Mouse (Mus musculus) myocyte (in vitro differentiated cells): ENCODE measurements around the gene Eml1.

ENCODE experiments used
- CEBPB ChIP-seq: IDR thresholded peaks from 2 replicates; pipeline ENCODE4 v1.6.1; 2011; ENCODE audit warnings: mild to moderate bottlenecking, moderate library complexity; ENCODE audit not compliant: poor library complexity, insufficient read depth, severe bottlenecking
- MYOG ChIP-seq, 3 experiments: IDR thresholded peaks; one replicate each; pipeline ENCODE4 v1.6.1; 2011; ENCODE audit warnings: control low read depth in 2 of 3, low read depth in 2 of 3, mild to moderate bottlenecking in 2 of 3; ENCODE audit not compliant: insufficient read length in 2 of 3, control insufficient read depth in 1 of 3, insufficient read depth in 1 of 3
- POLR2A ChIP-seq: IDR thresholded peaks from one replicate; pipeline ENCODE4 v1.6.1; 2011; ENCODE audit warnings: low read depth, mild to moderate bottlenecking, control low read depth, moderate library complexity; ENCODE audit not compliant: insufficient read length
- POLR2AphosphoS2 ChIP-seq: IDR thresholded peaks from one replicate; pipeline ENCODE4 v1.6.1; 2011; ENCODE audit warnings: low read depth, control low read depth; ENCODE audit not compliant: insufficient read length

DNA sequence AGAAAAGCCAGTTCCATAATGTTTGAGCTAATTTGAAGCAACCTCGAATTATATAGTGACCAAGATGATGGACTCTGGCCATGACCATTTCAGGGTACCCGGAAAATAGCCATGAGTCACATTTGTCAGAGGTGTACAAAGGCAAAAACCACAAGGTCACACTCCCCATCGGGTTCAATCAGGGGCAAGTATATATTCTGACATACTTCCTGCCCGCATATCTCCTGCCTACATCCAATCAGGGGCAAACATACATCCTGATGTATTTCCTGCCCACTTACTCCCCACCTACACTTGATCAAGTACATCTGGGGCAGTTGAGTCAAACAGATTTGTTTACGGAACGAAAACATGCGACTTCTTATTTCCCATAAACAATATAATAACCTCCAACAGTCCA is 77.6 kb downstream of the Eml1 start:
- no peak for TF ChIP-seq CEBPB
- TF ChIP-seq POLR2AphosphoS2 = no peak
- no peak for TF ChIP-seq MYOG (IDR thresholded peaks at IDR 0.05; ENCODE audit: control insufficient read depth in 1 of 3, insufficient read depth in 1 of 3, insufficient read length in 2 of 3, low read depth in 2 of 3)
- TF ChIP-seq POLR2A = no peak
